Mouse (Mus musculus) cerebellum, postnatal 36 days (tissue): Measurements from ENCODE around the gene Wdr5.
A peak's percentile ranks its signal among the peaks of the same experiment; 100 is the strongest.

Experiments
- DNase-seq, 2 experiments: peaks; one replicate each; pipeline ENCODE4 v3.0.0; 2021 to 2022; ENCODE audit warnings: mixed read lengths in 2 of 2

The Wdr5 gene

GRCm38 (mm10) chr2:27552620-27553287, 37.8 kb downstream of the Wdr5 start:
- DNase-seq = peak; percentile 72 to 79

GRCm38 (mm10) chr2:27554308-27554707, 39.4 kb downstream of the Wdr5 start:
- no peak for DNase-seq

- no peak for DNase-seq
Observed at GRCm38 (mm10) chr2:27556921-27557320, 42.0 kb downstream of the Wdr5 start.

GRCm38 (mm10) chr2:27560708-27561123, 45.8 kb downstream of the Wdr5 start:
- DNase-seq = no peak

GRCm38 (mm10) chr2:27561159-27561558, 46.2 kb downstream of the Wdr5 start:
- DNase-seq = no peak

GRCm38 (mm10) chr2:27561829-27562228, 46.9 kb downstream of the Wdr5 start:
- no peak for DNase-seq

- no peak for DNase-seq
Observed at GRCm38 (mm10) chr2:27563641-27564148, 48.7 kb downstream of the Wdr5 start.

- DNase-seq = no peak
Observed at GRCm38 (mm10) chr2:27564694-27565093, 49.7 kb downstream of the Wdr5 start.

GRCm38 (mm10) chr2:27565316-27566103, 50.6 kb downstream of the Wdr5 start:
- DNase-seq = no peak

GRCm38 (mm10) chr2:27570856-27571255, 55.9 kb downstream of the Wdr5 start:
- no peak for DNase-seq

- DNase-seq = no peak
Observed at GRCm38 (mm10) chr2:27572261-27572793, 57.4 kb downstream of the Wdr5 start.

- DNase-seq = peak in 1 of 2 experiments; percentile 16
Observed at GRCm38 (mm10) chr2:27572928-27573627, 58.1 kb downstream of the Wdr5 start.

- no peak for DNase-seq
Observed at GRCm38 (mm10) chr2:27573628-27573966, 58.6 kb downstream of the Wdr5 start.

- DNase-seq = no peak
Observed at GRCm38 (mm10) chr2:27576416-27576815, 61.5 kb downstream of the Wdr5 start.

- no peak for DNase-seq
Observed at GRCm38 (mm10) chr2:27578552-27578951, 63.6 kb downstream of the Wdr5 start.

GRCm38 (mm10) chr2:27582112-27582511, 67.2 kb downstream of the Wdr5 start:
- no peak for DNase-seq

- no peak for DNase-seq
Observed at GRCm38 (mm10) chr2:27583019-27583418, 68.1 kb downstream of the Wdr5 start.

- no peak for DNase-seq
Observed at GRCm38 (mm10) chr2:27584546-27584945, 69.6 kb downstream of the Wdr5 start.
